Mouse (Mus musculus) neural tube, embryonic 14.5 days (tissue): ENCODE data around the gene Gm5890. TPM values are rescaled to one million over a fixed set of nuclear protein-coding genes. Genes with fewer than 3 reads are reported as not detected.
"Not testable (repeated sequence)": the region's sequence is repeated elsewhere in the genome, so short reads cannot be mapped to it uniquely, and the experiment has no call there.

Experiments used
- ATAC-seq: fragments of 200-750 bp; cut with Nextera tagmentation; 2 replicates; pipeline ENCODE4 v1.8.0; 2017; ENCODE audit warnings: low read depth, mild to moderate bottlenecking, moderate TSS enrichment, moderate library complexity
- H3K27ac ChIP-seq: fragments of 300-500 bp; sonication (generic); 2 replicates; pipeline ENCODE4 v1.5.1; 2014; ENCODE audit warnings: low read depth, mild to moderate bottlenecking, control low read depth, low read length, moderate library complexity, mixed read lengths
- H3K27me3 ChIP-seq: fragments of 300-500 bp; sonication (generic); 2 replicates; pipeline ENCODE4 v1.6.1; 2014; ENCODE audit warnings: low read length; ENCODE audit not compliant: control insufficient read depth, insufficient read depth
- H3K36me3 ChIP-seq: fragments of 300-500 bp; sonication (generic); 2 replicates; pipeline ENCODE4 v1.6.1; 2014; ENCODE audit warnings: low read length, mixed read lengths; ENCODE audit not compliant: control insufficient read depth, insufficient read depth
- H3K4me1 ChIP-seq: fragments of 300-500 bp; sonication (generic); 2 replicates; pipeline ENCODE4 v1.6.1; 2014; ENCODE audit warnings: low read length; ENCODE audit not compliant: control insufficient read depth, insufficient read depth
- H3K4me2 ChIP-seq: fragments of 300-500 bp; sonication (generic); 2 replicates; pipeline ENCODE4 v1.6.1; 2014; ENCODE audit warnings: mild to moderate bottlenecking, low read depth, low read length, control low read depth
- H3K4me3 ChIP-seq: fragments of 300-500 bp; sonication (generic); 2 replicates; pipeline ENCODE4 v1.5.1; 2014; ENCODE audit warnings: low read depth, low read length, control low read depth, mixed read lengths
- H3K9ac ChIP-seq: fragments of 300-500 bp; sonication (generic); replicated peaks from 2 replicates; pipeline ENCODE4 v1.6.1; 2014; ENCODE audit warnings: low read depth, mild to moderate bottlenecking, control low read depth, low read length, mixed read lengths
- H3K9me3 ChIP-seq: fragments of 300-500 bp; sonication (generic); 2 replicates; pipeline ENCODE4 v1.6.1; 2016; ENCODE audit warnings: low read length; ENCODE audit not compliant: control insufficient read depth
- WGBS: fragments of 180-500 bp; shearing (Covaris S2); extraction: QIAGEN DNeasy Blood & Tissue Kit; methylation state at CpG from one replicate; pipeline ENCODE4 v1.1.7; 2014; 5-methylcytosine and 5-hydroxymethylcytosine counted together
- polyA plus RNA-seq: library from polyadenylated mRNA; unstranded; fragments of >200 nt; fragmentation: Nextera tagmentation; extraction: Ambion mirVana; gene quantifications from 2 replicates; pipeline ENCODE4 v1.2.1, GENCODE M21; 2014

Gm5890 gene
- not detected in 2 replicates for polyA plus RNA-seq

DNA sequence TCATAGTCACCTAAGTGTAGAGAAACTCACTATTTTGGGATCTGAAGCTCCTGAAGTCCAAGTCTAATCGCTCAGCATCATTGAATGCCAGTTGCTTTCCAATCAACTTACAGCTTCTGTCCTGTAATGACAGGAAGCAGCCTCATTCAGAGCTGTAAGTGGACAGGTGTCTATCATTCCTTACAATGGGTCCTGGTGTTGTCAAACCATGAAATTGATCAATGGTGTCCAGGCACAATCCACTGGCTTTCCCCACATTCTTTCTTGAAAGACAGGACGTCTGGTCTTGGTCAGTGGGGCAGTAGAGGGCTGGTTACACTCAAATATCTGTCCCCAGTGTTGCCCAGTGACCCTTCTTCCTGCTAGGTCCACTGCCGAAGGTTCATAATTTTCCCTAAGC lies at the start of gene Gm5890:
Gm5890 (minus strand) TSS at position 101 of the 400 bp plus-strand sequence.
- no CpG with 5 or more reads among the region's 3 CpGs for WGBS

DNA sequence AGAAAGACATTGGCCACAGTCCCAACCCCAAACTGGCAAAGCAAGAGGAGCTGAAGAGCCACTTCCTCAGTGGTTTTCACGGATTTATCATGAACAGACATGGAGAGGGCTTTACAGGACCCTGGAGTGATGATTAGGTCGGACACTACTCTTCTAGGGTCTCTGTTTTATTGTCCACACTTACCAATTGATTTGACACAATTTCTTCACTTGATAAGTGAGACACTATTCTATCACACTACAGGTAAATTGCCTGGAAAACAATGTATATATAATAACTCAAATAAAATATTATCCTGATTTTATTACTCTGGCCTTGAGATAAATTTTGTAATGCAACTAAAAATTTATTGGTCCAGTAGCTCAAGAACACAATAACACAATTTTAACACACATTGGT lies 28.9 kb downstream of the Gm5890 start, which contains the start of gene Gm4498:
Gm4498 (minus strand) TSS at position 101 of the 400 bp plus-strand sequence.
- H3K4me3 ChIP-seq, H3K4me2 ChIP-seq, H3K4me1 ChIP-seq, ATAC-seq, H3K9me3 ChIP-seq, H3K27me3 ChIP-seq, H3K9ac ChIP-seq, H3K36me3 ChIP-seq, H3K27ac ChIP-seq: not testable (repeated sequence)
- no CpG with 5 or more reads among the region's 2 CpGs for WGBS

More for the DNA sequence above, at the start of gene Gm5890:
- H3K9ac ChIP-seq, H3K4me2 ChIP-seq, ATAC-seq, H3K9me3 ChIP-seq, H3K27me3 ChIP-seq, H3K36me3 ChIP-seq, H3K27ac ChIP-seq, H3K4me3 ChIP-seq, H3K4me1 ChIP-seq: not testable (repeated sequence)

Other genes starting within 250 kb of the Gm5890 start
- not detected in 2 replicates for gene Vmn1r91, start 163.2 kb downstream of the Gm5890 start, polyA plus RNA-seq
- gene Gm16442, start 140.3 kb downstream of the Gm5890 start, polyA plus RNA-seq = not detected in 2 replicates
- gene Vmn1r93, start 123.7 kb downstream of the Gm5890 start, polyA plus RNA-seq = not detected in 2 replicates
- gene Vmn1r94, start 94.5 kb downstream of the Gm5890 start, polyA plus RNA-seq = not detected in 2 replicates
- not detected in 2 replicates for gene Vmn1r95, start 69.1 kb downstream of the Gm5890 start, polyA plus RNA-seq
- not detected in 2 replicates for gene Gm6164, start 57.2 kb downstream of the Gm5890 start, polyA plus RNA-seq
- not detected in 2 replicates for gene Gm4498, start 29.0 kb downstream of the Gm5890 start, polyA plus RNA-seq
- gene Gm4133, start 71.2 kb upstream of the Gm5890 start, polyA plus RNA-seq = not detected in 2 replicates
- gene Gm5728, start 112.6 kb upstream of the Gm5890 start, polyA plus RNA-seq = not detected in 2 replicates
- gene Vmn1r100, start 155.1 kb upstream of the Gm5890 start, polyA plus RNA-seq = not detected in 2 replicates
- gene Vmn1r101, start 179.8 kb upstream of the Gm5890 start, polyA plus RNA-seq = not detected in 2 replicates
- not detected in 2 replicates for gene Gm10670, start 212.1 kb upstream of the Gm5890 start, polyA plus RNA-seq
- not detected in 2 replicates for gene Vmn1r103, start 247.7 kb upstream of the Gm5890 start, polyA plus RNA-seq